In genomic region chr11:55574397-55574796, GRCm38 (mm10) we compare ENCODE assay signal across 16 mouse cellular contexts. TPM values are rescaled to one million over a fixed set of nuclear protein-coding genes. Genes with fewer than 3 reads are reported as not detected.
A peak's percentile ranks its signal among the peaks of the same experiment; 100 is the strongest.
DNase-seq lines count a peak whose midpoint lies in the region.
"Had no signal": no experiment of that assay in that cellular context is flagged by ENCODE, and none has a peak within 500 bp of the region (broad histone marks: within the 10 kb centered on the region; RNA-seq: fewer than 3 reads in every experiment).

No protein-coding gene starts in this region.

- no peak overlapping the region for H3K27ac ChIP-seq in midbrain, embryonic 10.5 days (replicated peaks)
- H3K27ac ChIP-seq: kidney, embryonic 15.5 days; liver, embryonic 13.5 days had no signal

- no peak overlapping the region for H3K4me3 ChIP-seq in midbrain, embryonic 10.5 days
- H3K4me3 ChIP-seq: kidney, embryonic 15.5 days; liver, embryonic 13.5 days; megakaryocyte, embryonic 14.5 days had no signal

- peak; percentile 19 to 48 for DNase-seq in cerebellum, postnatal 10 days
- DNase-seq in cerebellum, postnatal 4 days (ENCODE audit: low spot score in 2 of 2) = no peak
- DNase-seq in lung, postnatal 4 days = peak; percentile 6 to 20
- DNase-seq in lung, adult 18-20 months = no peak
- DNase-seq in adrenal gland, postnatal 14 days = peak; percentile 25
- DNase-seq in left cerebral cortex, postnatal 4 days = peak; percentile 9
- no peak for DNase-seq in midbrain, embryonic 10.5 days (ENCODE audit: low spot score)
- no peak for DNase-seq in ovary, postnatal 14 days (ENCODE audit: low spot score)
- DNase-seq: B cell, adult 2 months; heart, adult 11 months; heart, postnatal 36 days; liver, embryonic 13.5 days had no signal

- no peaks in the 10 kb centered on the region for H3K27me3 ChIP-seq in midbrain, embryonic 10.5 days (ENCODE audit: low read depth, poor library complexity, severe bottlenecking)
- H3K27me3 ChIP-seq: kidney, embryonic 15.5 days; liver, embryonic 13.5 days had no signal

- intact Hi-C loops in left cerebral cortex, postnatal 4 days (cut with DNase I) = no loop called here

- H3K36me3 ChIP-seq in midbrain, embryonic 10.5 days = no peaks in the 10 kb centered on the region
- H3K36me3 ChIP-seq: kidney, embryonic 15.5 days; liver, embryonic 13.5 days had no signal

- WGBS in midbrain, embryonic 10.5 days = 87% methylated on average over 2 of the region's 2 CpGs

- H3K9me3 ChIP-seq in midbrain, embryonic 10.5 days (replicated peaks) = no peaks in the 10 kb centered on the region
- H3K9me3 ChIP-seq: kidney, embryonic 15.5 days; liver, embryonic 13.5 days; megakaryocyte, embryonic 14.5 days had no signal

- no peaks in the 10 kb centered on the region for H3K4me1 ChIP-seq in midbrain, embryonic 10.5 days
- H3K4me1 ChIP-seq: kidney, embryonic 15.5 days; liver, embryonic 13.5 days; megakaryocyte, embryonic 14.5 days had no signal

RNA-seq across cellular contexts. Expression of gene Glra1, which starts 33.6 kb away (rescaled TPM):
- not detected in 2 replicates for total RNA-seq in adrenal gland, postnatal 14 days (2021)
- total RNA-seq in left cerebral cortex, postnatal 4 days (2021) = under 1 TPM in 1 of 2 experiments, not detected in 1; 0.48 TPM
- polyA plus RNA-seq in midbrain, embryonic 10.5 days (2016; fragmentation: Nextera tagmentation; extraction: Ambion mirVana) = 0.05 and 0.31 TPM in 2 replicates
- total RNA-seq: heart, postnatal 36 days had no signal
- polyA plus RNA-seq: forebrain, embryonic 14.5 days; kidney, embryonic 15.5 days; liver, embryonic 13.5 days; stomach, embryonic 14.5 days had no signal

Comparison
In these comparisons a context has a peak if more than half of its experiments do, and no peak if none do; other contexts are left out.
1. DNase-seq: peak in cerebellum, postnatal 10 days (2 of 2), lung, postnatal 4 days (2 of 2), adrenal gland, postnatal 14 days (single experiment) and left cerebral cortex, postnatal 4 days (single experiment); none in cerebellum, postnatal 4 days (0 of 2), lung, adult 18-20 months (0 of 2), midbrain, embryonic 10.5 days (single experiment) and ovary, postnatal 14 days (single experiment).